Mouse (Mus musculus) heart, adult 2 months (tissue): ENCODE measurements around the gene Grk5.

Experiments used
- CTCF ChIP-seq: fragments of 200-600 bp; IDR thresholded peaks from 2 replicates; pipeline ENCODE4 v1.8.1; 2022; ENCODE audit warnings: antibody characterized with exemption, mild to moderate bottlenecking, moderate library complexity
- POLR2A ChIP-seq: fragments of 200-500 bp; IDR thresholded peaks from 2 replicates; pipeline ENCODE4 v1.6.1; 2011; ENCODE audit warnings: mild to moderate bottlenecking, low read depth, low read length, control low read depth; ENCODE audit not compliant: insufficient read depth

- TF ChIP-seq CTCF, result no peak
- TF ChIP-seq POLR2A, result no peak
Observed at GRCm38 (mm10) chr19:61031570-61031969, 142.0 kb downstream of the Grk5 start.
